Mouse (Mus musculus) gastrocnemius, adult 18-20 months (tissue): Measurements from ENCODE around the gene Krt86. TPM values are rescaled to one million over a fixed set of nuclear protein-coding genes. Genes with fewer than 3 reads are reported as not detected.
"Not testable (repeated sequence)": the region's sequence is repeated elsewhere in the genome, so short reads cannot be mapped to it uniquely, and the experiment has no call there.

Experiments
- DNase-seq: peaks from one replicate; pipeline ENCODE4 v3.0.0; 2021; ENCODE audit warnings: low spot score
- total RNA-seq, 2 experiments: library from RNA; stranded (reverse); gene quantifications; 2 replicates each; pipeline ENCODE4 v1.2.3; 2021

The Krt86 gene
- total RNA-seq, 2 experiments from 2014 or later: not detected

- DNase-seq: no peak
Measured at GRCm38 (mm10) chr15:101491431-101491830, 18.2 kb downstream of the Krt86 start, which contains the start of gene Krt83. Krt83 (minus strand) TSS chr15:101491512.

- DNase-seq: no peak
Measured at GRCm38 (mm10) chr15:101492718-101493117, 19.4 kb downstream of the Krt86 start.

- DNase-seq: no peak
Measured at GRCm38 (mm10) chr15:101493713-101494112, 20.4 kb downstream of the Krt86 start.

GRCm38 (mm10) chr15:101494203-101494602 is 20.9 kb downstream of the Krt86 start:
- DNase-seq: no peak

- DNase-seq: no peak
Measured at GRCm38 (mm10) chr15:101495266-101495665, 22.0 kb downstream of the Krt86 start.

- DNase-seq: peak; percentile 36
Measured at GRCm38 (mm10) chr15:101497181-101497580, 23.9 kb downstream of the Krt86 start.

GRCm38 (mm10) chr15:101506896-101507758 is 33.8 kb downstream of the Krt86 start:
- no peak for DNase-seq

- DNase-seq: no peak
Measured at GRCm38 (mm10) chr15:101508247-101508646, 35.0 kb downstream of the Krt86 start.

GRCm38 (mm10) chr15:101517161-101517560 is 43.9 kb downstream of the Krt86 start, which contains the start of gene Gm49425:
Gm49425 (minus strand) TSS chr15:101517261.
- not testable (repeated sequence) for DNase-seq

GRCm38 (mm10) chr15:101519792-101520191 is 46.5 kb downstream of the Krt86 start:
- DNase-seq: peak; percentile 69

GRCm38 (mm10) chr15:101522556-101523232 is 49.4 kb downstream of the Krt86 start:
- no peak for DNase-seq

Other genes with a start within 250 kb of the Krt86 start
- gene Grasp, start 249.3 kb upstream of the Krt86 start, total RNA-seq: 1 to 10 TPM; 4.4 to 5.1 TPM
- gene Nr4a1, start 219.2 kb upstream of the Krt86 start, total RNA-seq: 100 to 1,000 TPM; 206 to 234 TPM
- gene Atg101, start 189.2 kb upstream of the Krt86 start, total RNA-seq: 10 to 100 TPM; 25.0 to 31.3 TPM
- gene 6030408B16Rik, start 180.3 kb upstream of the Krt86 start, total RNA-seq: under 1 TPM; 0.26 to 0.27 TPM
- 1 to 10 TPM; 1.4 to 3.8 TPM for gene Krt80, start 103.3 kb upstream of the Krt86 start, total RNA-seq
- gene Krt7, start 62.4 kb upstream of the Krt86 start, total RNA-seq: under 1 TPM in 1 of 2 experiments, not detected in 1; 0.14 TPM
- not detected for gene Krt87, start 34.7 kb upstream of the Krt86 start, total RNA-seq
- gene Krt88, start 25.7 kb upstream of the Krt86 start, total RNA-seq: not detected
- gene Krt81, start 9.7 kb upstream of the Krt86 start, total RNA-seq: not detected
- gene Krt83, start 18.0 kb downstream of the Krt86 start, total RNA-seq: not detected
- not detected for gene Gm49425, start 43.8 kb downstream of the Krt86 start, total RNA-seq
- not detected for gene Krt84, start 59.3 kb downstream of the Krt86 start, total RNA-seq
- gene Krt82, start 77.2 kb downstream of the Krt86 start, total RNA-seq: not detected
- gene Krt90, start 89.5 kb downstream of the Krt86 start, total RNA-seq: not detected
- gene Krt75, start 100.4 kb downstream of the Krt86 start, total RNA-seq: not detected
- gene Gm5414, start 154.7 kb downstream of the Krt86 start, total RNA-seq: not detected
- gene Gm5478, start 173.9 kb downstream of the Krt86 start, total RNA-seq: not detected
- gene Krt6b, start 206.8 kb downstream of the Krt86 start, total RNA-seq: not detected
- gene Krt6a, start 220.8 kb downstream of the Krt86 start, total RNA-seq: not detected
- under 1 TPM in 1 of 2 experiments, not detected in 1; 0.09 TPM for gene Krt5, start 239.4 kb downstream of the Krt86 start, total RNA-seq